ENCODE assay signal across 36 mouse cellular contexts in genomic region chr19:37740043-37740442, GRCm38 (mm10). TPM values are rescaled to one million over a fixed set of nuclear protein-coding genes. Genes with fewer than 3 reads are reported as not detected.
DNase-seq lines count a peak whose midpoint lies in the region; ATAC-seq lines count a peak whose summit lies in the region.
"Had no signal": no experiment of that assay in that cellular context is flagged by ENCODE, and none has a peak within 500 bp of the region (broad histone marks: within the 10 kb centered on the region; RNA-seq: fewer than 3 reads in every experiment).

No protein-coding gene starts in this region.

- no peak overlapping the region for H3K9ac ChIP-seq in heart, embryonic 16.5 days (ENCODE audit: low read length)
- H3K9ac ChIP-seq in heart, embryonic 11.5 days (ENCODE audit: low read depth, low read length), result no peak overlapping the region
- H3K9ac ChIP-seq: embryonic facial prominence, embryonic 15.5 days; hindbrain, embryonic 12.5 days; intestine, embryonic 15.5 days; limb, embryonic 15.5 days; liver, embryonic 13.5 days; neural tube, embryonic 13.5 days had no signal

- WGBS in heart, embryonic 16.5 days, result 63% methylated on average over 7 of the region's 7 CpGs
- 59% methylated on average over 7 of the region's 7 CpGs for WGBS in heart, embryonic 11.5 days (ENCODE audit: insufficient replicate concordance)

- no peaks in the 10 kb centered on the region for H3K27me3 ChIP-seq in heart, embryonic 16.5 days (ENCODE audit: control insufficient read depth, insufficient read depth, low read length)
- no peaks in the 10 kb centered on the region for H3K27me3 ChIP-seq in heart, embryonic 11.5 days (ENCODE audit: control insufficient read depth, insufficient read depth, low read length)
- H3K27me3 ChIP-seq: embryonic facial prominence, embryonic 15.5 days; hindbrain, embryonic 12.5 days; intestine, embryonic 15.5 days; limb, embryonic 15.5 days; liver, embryonic 13.5 days had no signal

- no peak; the same call in 1 of the 2 replicates for ATAC-seq in heart, embryonic 16.5 days (replicated peaks; ENCODE audit: extremely low read depth, insufficient read depth, low FRiP score)
- ATAC-seq in heart, embryonic 11.5 days (replicated peaks; ENCODE audit: insufficient number of reproducible peaks, low FRiP score, low TSS enrichment), result no peak
- ATAC-seq: CD4-positive, CD25-positive, alpha-beta regulatory T cell, adult 4 months; forebrain, embryonic 14.5 days; hindbrain, postnatal 0 days; intestine, embryonic 15.5 days; midbrain, embryonic 16.5 days had no signal

- no peak overlapping the region for H3K4me3 ChIP-seq in heart, embryonic 16.5 days (ENCODE audit: low read length)
- H3K4me3 ChIP-seq in heart, embryonic 11.5 days (ENCODE audit: low read depth, low read length), result no peak overlapping the region
- H3K4me3 ChIP-seq: embryonic facial prominence, embryonic 10.5 days; embryonic facial prominence, embryonic 15.5 days; heart, embryonic 10.5 days; hindbrain, embryonic 12.5 days; intestine, embryonic 15.5 days; limb, embryonic 10.5 days; limb, embryonic 15.5 days; liver, embryonic 13.5 days; neural tube, embryonic 13.5 days had no signal

- peak; percentile 68 for DNase-seq in retina, adult 2 months (ENCODE audit: low read depth, low spot score)
- no peak for DNase-seq in retina, embryonic 14.5 days (ENCODE audit: low spot score)
- peak; percentile 27 for DNase-seq in ZHBTc4 (ENCODE audit: low read depth, low spot score)
- peak; percentile 6 for DNase-seq in naive thymus-derived CD4-positive, alpha-beta T cell, adult 2 months (ENCODE audit: low read depth)
- DNase-seq in ovary, adult 18-20 months (ENCODE audit: low spot score), result no peak
- DNase-seq in layer of hippocampus, postnatal 14 days (ENCODE audit: low spot score in 2 of 2), result no peak
- DNase-seq: adrenal gland, postnatal 10 days; cerebellum, adult 8-10 months; cerebellum, postnatal 25 days; gastrocnemius, postnatal 14 days; kidney, adult 8-10 months; layer of hippocampus, postnatal 36 days; liver, embryonic 13.5 days; lung, adult 18-20 months; right cerebral cortex, postnatal 14 days had no signal

- no peaks in the 10 kb centered on the region for H3K36me3 ChIP-seq in heart, embryonic 16.5 days (ENCODE audit: control insufficient read depth, insufficient read depth)
- no peaks in the 10 kb centered on the region for H3K36me3 ChIP-seq in heart, embryonic 11.5 days (ENCODE audit: control insufficient read depth, insufficient read depth, low read length)
- H3K36me3 ChIP-seq: embryonic facial prominence, embryonic 10.5 days; embryonic facial prominence, embryonic 15.5 days; heart, embryonic 10.5 days; hindbrain, embryonic 12.5 days; intestine, embryonic 15.5 days; limb, embryonic 10.5 days; limb, embryonic 15.5 days; liver, embryonic 13.5 days; neural tube, embryonic 13.5 days had no signal

- H3K4me1 ChIP-seq in heart, embryonic 16.5 days (ENCODE audit: control insufficient read depth, insufficient read depth, low read length), result no peaks in the 10 kb centered on the region
- H3K4me1 ChIP-seq in heart, embryonic 11.5 days (ENCODE audit: control insufficient read depth, insufficient read depth, low read length), result no peaks in the 10 kb centered on the region
- H3K4me1 ChIP-seq: embryonic facial prominence, embryonic 15.5 days; heart, embryonic 10.5 days; hindbrain, embryonic 12.5 days; intestine, embryonic 15.5 days; liver, embryonic 13.5 days; neural tube, embryonic 13.5 days had no signal

- H3K4me2 ChIP-seq in heart, embryonic 16.5 days (ENCODE audit: low read depth, low read length), result peak overlapping the region; percentile 12; the same call in 1 of the 2 replicates
- no peak overlapping the region for H3K4me2 ChIP-seq in heart, embryonic 11.5 days
- H3K4me2 ChIP-seq: embryonic facial prominence, embryonic 15.5 days; hindbrain, embryonic 12.5 days; intestine, embryonic 15.5 days; limb, embryonic 15.5 days; liver, embryonic 13.5 days; midbrain, embryonic 11.5 days; neural tube, embryonic 13.5 days had no signal

- no peaks in the 10 kb centered on the region for H3K9me3 ChIP-seq in heart, embryonic 16.5 days (replicated peaks; ENCODE audit: control insufficient read depth, low read length)
- no peaks in the 10 kb centered on the region for H3K9me3 ChIP-seq in heart, embryonic 11.5 days (replicated peaks; ENCODE audit: control insufficient read depth, low read length)
- H3K9me3 ChIP-seq: embryonic facial prominence, embryonic 10.5 days; embryonic facial prominence, embryonic 15.5 days; heart, embryonic 10.5 days; hindbrain, embryonic 12.5 days; intestine, embryonic 15.5 days; limb, embryonic 10.5 days; limb, embryonic 15.5 days; liver, embryonic 13.5 days; neural tube, embryonic 13.5 days had no signal

- H3K27ac ChIP-seq in heart, embryonic 16.5 days (ENCODE audit: low read length), result no peak overlapping the region; the same call in none of the 2 replicates
- no peak overlapping the region for H3K27ac ChIP-seq in heart, embryonic 11.5 days (ENCODE audit: low read depth, low read length)
- H3K27ac ChIP-seq: embryonic facial prominence, embryonic 10.5 days; embryonic facial prominence, embryonic 15.5 days; heart, embryonic 10.5 days; hindbrain, embryonic 12.5 days; hindbrain, postnatal 0 days; intestine, embryonic 15.5 days; kidney, postnatal 0 days; limb, embryonic 10.5 days; limb, embryonic 15.5 days; liver, embryonic 13.5 days; neural tube, embryonic 13.5 days had no signal

RNA-seq across cellular contexts. Expression of gene Cyp26a1, which starts 42.4 kb away (rescaled TPM):
- polyA plus RNA-seq in heart, embryonic 16.5 days (2015; fragmentation: Nextera tagmentation; extraction: Ambion mirVana), result 1.5 and 2.2 TPM in 2 replicates
- 0.57 and 0.59 TPM in 2 replicates for polyA plus RNA-seq in heart, embryonic 11.5 days (2014; fragmentation: Nextera tagmentation; extraction: Ambion mirVana)
- under 1 TPM; 0.21 to 0.71 TPM for total RNA-seq in layer of hippocampus, postnatal 14 days (2021)
- total RNA-seq: granulocyte monocyte progenitor cell, adult 5-6 weeks; hindbrain, postnatal 0 days had no signal
- polyA plus RNA-seq: CD4-positive, CD25-positive, alpha-beta regulatory T cell, adult 4 months; forebrain, embryonic 14.5 days; hindbrain, postnatal 0 days had no signal

RNA-seq across cellular contexts. Expression of gene Cyp26c1, which starts 54.7 kb away (rescaled TPM):
- not detected in 2 replicates for polyA plus RNA-seq in heart, embryonic 16.5 days (2015; fragmentation: Nextera tagmentation; extraction: Ambion mirVana)
- polyA plus RNA-seq in heart, embryonic 11.5 days (2014; fragmentation: Nextera tagmentation; extraction: Ambion mirVana), result not detected in 2 replicates
- total RNA-seq in layer of hippocampus, postnatal 14 days (2021), result under 1 TPM; 0.21 to 0.44 TPM
- total RNA-seq: gastrocnemius, postnatal 14 days; granulocyte monocyte progenitor cell, adult 5-6 weeks; heart, postnatal 25 days; hindbrain, postnatal 0 days; megakaryocyte, adult 5-6 weeks had no signal
- polyA plus RNA-seq: CD4-positive, CD25-positive, alpha-beta regulatory T cell, adult 4 months; forebrain, embryonic 14.5 days; hindbrain, postnatal 0 days; intestine, embryonic 15.5 days; kidney, postnatal 0 days; limb, embryonic 10.5 days; limb, embryonic 15.5 days; liver, embryonic 13.5 days; midbrain, embryonic 11.5 days; midbrain, embryonic 16.5 days; neural tube, embryonic 13.5 days; stomach, embryonic 14.5 days; testis, adult 2 months had no signal

Comparison
In these comparisons a context has a peak if more than half of its experiments do, and no peak if none do; other contexts are left out.
1. DNase-seq: peak in retina, adult 2 months (single experiment), ZHBTc4 (single experiment) and naive thymus-derived CD4-positive, alpha-beta T cell, adult 2 months (single experiment); none in retina, embryonic 14.5 days (single experiment), ovary, adult 18-20 months (single experiment) and layer of hippocampus, postnatal 14 days (0 of 2).